Mouse (Mus musculus): ENCODE results near the gene Zpr1.

The Zpr1 gene

DNA sequence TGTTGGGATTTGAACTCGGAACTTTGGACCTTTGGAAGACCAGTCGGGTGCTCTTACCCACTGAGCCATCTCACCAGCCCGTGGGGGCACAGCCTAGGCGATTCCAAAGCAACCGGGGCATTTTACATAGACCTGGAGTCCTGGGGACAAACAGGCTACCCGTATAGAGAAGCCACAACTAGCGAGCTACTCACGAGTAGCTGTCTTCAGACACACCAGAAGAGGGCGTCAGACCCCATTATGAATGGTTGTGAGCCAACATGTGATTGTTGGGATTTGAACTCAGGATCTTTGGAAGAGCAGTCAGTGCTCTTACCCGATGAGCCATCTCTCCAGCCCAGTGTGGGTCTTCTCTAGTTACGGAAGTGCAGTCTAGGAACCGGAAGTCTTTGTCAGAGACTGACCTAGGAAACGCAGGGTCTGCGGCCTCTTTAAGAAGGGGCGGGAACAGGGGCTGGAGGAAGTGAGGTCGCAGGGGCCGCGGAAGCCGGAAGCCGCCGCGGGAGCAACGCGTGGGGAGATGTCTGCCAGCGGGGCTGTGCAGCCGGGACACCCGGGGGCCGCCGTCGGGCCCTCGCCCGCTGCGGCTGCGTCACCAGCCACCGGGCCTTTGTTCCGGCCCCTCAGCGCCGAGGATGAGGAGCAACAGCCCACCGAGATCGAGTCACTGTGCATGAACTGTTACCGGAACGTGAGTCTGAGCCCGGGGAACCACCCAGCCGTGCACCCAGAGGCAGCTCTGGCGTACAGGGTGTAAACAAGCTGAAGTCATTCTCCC, at the start of gene Zpr1:
TSS of gene Zpr1 (plus strand) at position 388 of the 778 bp plus-strand sequence.
- peak; percentile 92 for DNase-seq (ENCODE audit: low read depth, low spot score)

DNA sequence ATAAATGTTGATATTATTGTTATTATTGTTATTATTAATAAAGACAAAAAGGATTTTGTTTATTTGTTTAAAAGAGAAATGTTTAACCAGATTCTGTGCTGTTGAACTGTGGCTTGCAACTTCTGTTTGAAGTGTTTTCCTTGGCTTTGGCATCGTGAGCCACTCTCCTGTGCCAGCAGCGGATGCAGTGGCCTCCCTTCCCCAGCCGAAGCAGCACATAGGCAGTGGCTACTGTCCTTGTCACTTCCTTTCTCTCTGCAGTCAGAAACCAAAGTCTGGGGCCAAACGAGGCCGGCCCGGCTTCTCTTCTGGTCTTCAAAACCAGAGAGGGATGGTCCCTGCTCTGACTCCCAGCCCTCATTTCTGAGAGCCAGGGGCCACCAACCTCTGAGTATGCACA, 49.8 kb upstream of the Zpr1 start:
- DNase-seq (ENCODE audit: low read depth, low spot score): no peak

- no peak for DNase-seq (ENCODE audit: low read depth, low spot score)
These were observed 48.8 kb upstream of the Zpr1 start for GRCm38 (mm10) chr9:46224101-46224500.

DNA sequence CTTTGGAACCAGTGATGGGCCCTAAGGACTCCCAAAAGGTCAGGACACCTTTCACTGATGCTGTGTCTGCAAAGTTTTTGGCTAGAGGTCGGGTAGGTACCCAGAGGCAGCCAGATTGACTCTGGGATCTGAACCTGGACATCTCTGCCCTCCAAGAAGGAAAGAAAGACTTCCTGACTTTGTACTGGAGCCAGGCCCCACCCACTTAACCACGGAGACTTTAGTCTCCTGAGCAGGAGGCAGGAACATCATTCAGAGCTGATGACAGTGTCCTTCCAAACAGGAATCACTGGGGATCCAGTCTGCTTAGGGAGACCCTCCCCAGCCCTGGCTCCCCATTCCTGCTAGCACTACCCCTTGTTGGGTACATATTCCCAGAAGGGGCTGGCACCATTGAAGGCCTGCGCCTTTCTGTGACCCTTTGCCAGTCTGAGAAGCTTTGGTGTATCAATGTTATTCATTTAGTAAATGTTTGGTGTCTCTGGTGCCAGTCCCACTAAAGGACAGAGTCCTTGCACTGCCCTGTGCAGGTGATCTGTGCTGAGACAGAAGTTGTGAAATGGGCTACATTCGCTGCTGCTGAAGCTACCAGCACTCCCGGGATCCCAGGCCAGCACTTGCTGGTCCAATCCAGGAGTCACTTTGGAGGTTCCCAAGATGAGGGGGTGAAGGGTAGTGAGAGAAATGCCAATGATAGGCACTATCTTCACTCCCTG, 47.8 kb upstream of the Zpr1 start:
- DNase-seq (ENCODE audit: low read depth, low spot score): no peak

DNA sequence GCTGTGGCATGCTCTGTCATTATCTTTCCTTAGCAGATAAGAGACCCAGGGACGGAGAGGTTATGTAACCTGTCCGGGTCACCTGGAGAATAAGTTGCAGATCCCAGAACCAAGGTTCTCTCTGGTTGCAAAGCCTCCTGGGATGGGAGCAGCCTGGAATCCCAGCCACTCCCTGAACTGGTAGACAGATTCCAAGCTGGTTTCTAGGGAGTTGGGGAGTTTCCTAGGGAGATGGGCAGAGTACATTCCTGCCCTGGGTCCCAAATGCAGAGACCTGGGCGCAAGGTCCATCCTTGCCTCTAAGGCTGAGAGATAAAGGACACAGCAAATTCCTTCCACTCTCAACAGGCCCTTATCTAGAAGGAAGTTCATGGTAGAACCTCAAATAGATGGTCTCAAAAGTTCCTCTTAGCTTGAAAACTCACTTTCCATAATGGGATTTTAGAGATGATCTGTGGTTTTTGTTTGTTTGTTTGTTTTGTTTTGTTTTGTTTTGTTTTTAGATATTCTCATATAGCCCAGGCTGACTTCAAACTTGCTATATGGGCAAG, 45.7 kb upstream of the Zpr1 start:
- no peak for DNase-seq (ENCODE audit: low read depth, low spot score)

DNA sequence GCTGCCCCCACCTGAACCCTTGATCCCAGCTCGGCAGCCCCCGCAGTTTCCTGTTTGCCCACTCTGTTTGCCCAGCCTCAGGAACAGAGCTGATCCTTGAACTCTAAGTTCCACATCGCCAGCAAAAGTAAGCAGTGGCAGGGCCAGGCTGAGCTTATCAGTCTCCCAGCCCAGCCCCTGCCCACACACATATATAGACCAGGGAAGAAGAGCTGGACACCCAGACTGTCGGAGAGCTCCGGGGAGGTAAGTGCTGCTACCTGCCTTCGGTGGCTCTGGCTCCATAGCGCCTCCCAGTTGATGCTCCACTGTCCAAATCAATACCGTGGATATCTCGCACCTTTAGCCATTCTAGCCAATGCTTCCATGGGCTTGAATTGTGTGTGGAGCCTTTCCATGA, 44.4 kb upstream of the Zpr1 start, which contains the start of gene Apoa1:
TSS of gene Apoa1 (plus strand) at position 90 of the 400 bp plus-strand sequence.
- DNase-seq (ENCODE audit: low read depth, low spot score): no peak

GRCm38 (mm10) chr9:46229573-46230449, 43.1 kb upstream of the Zpr1 start:
- DNase-seq (ENCODE audit: low read depth, low spot score): peak; percentile 93

GRCm38 (mm10) chr9:46230450-46230975, 42.4 kb upstream of the Zpr1 start:
- peak; percentile 26 for DNase-seq (ENCODE audit: low read depth, low spot score)

- no peak for DNase-seq (ENCODE audit: low read depth, low spot score)
These were observed 37.7 kb upstream of the Zpr1 start for GRCm38 (mm10) chr9:46235196-46235595.

GRCm38 (mm10) chr9:46235596-46235648, 37.4 kb upstream of the Zpr1 start, which contains the start of gene Apoc3:
Gene Apoc3 (minus strand): TSS chr9:46235636.
- DNase-seq (ENCODE audit: low read depth, low spot score): no peak

GRCm38 (mm10) chr9:46235649-46236048, 37.2 kb upstream of the Zpr1 start:
- no peak for DNase-seq (ENCODE audit: low read depth, low spot score)

- DNase-seq (ENCODE audit: low read depth, low spot score): no peak
These were observed 34.0 kb upstream of the Zpr1 start for GRCm38 (mm10) chr9:46238850-46239249.

- no peak for DNase-seq (ENCODE audit: low read depth, low spot score)
These were observed 32.2 kb upstream of the Zpr1 start, which contains the start of gene Apoa4 for GRCm38 (mm10) chr9:46240526-46241153. Gene Apoa4 (plus strand): TSS chr9:46240696.

GRCm38 (mm10) chr9:46241818-46242217, 31.0 kb upstream of the Zpr1 start:
- DNase-seq (ENCODE audit: low read depth, low spot score): no peak

GRCm38 (mm10) chr9:46243122-46243521, 29.7 kb upstream of the Zpr1 start:
- no peak for DNase-seq (ENCODE audit: low read depth, low spot score)

GRCm38 (mm10) chr9:46243584-46243983, 29.3 kb upstream of the Zpr1 start:
- DNase-seq (ENCODE audit: low read depth, low spot score): no peak

GRCm38 (mm10) chr9:46246752-46247324, 26.0 kb upstream of the Zpr1 start:
- peak; percentile 80 for DNase-seq (ENCODE audit: low read depth, low spot score)

GRCm38 (mm10) chr9:46256177-46256576, 16.7 kb upstream of the Zpr1 start:
- DNase-seq (ENCODE audit: low read depth, low spot score): no peak

- no peak for DNase-seq (ENCODE audit: low read depth, low spot score)
These were observed 16.0 kb upstream of the Zpr1 start for GRCm38 (mm10) chr9:46256658-46257385.

- no peak for DNase-seq (ENCODE audit: low read depth, low spot score)
These were observed 15.3 kb upstream of the Zpr1 start for GRCm38 (mm10) chr9:46257546-46257945.
